Mouse (Mus musculus) hindbrain, embryonic 12.5 days (tissue): ENCODE measurements around the gene Gm5640. TPM values are rescaled to one million over a fixed set of nuclear protein-coding genes. Genes with fewer than 3 reads are reported as not detected.
"Not testable (repeated sequence)": the region's sequence is repeated elsewhere in the genome, so short reads cannot be mapped to it uniquely, and the experiment has no call there.

Experiments
- ATAC-seq: fragments of 200-750 bp; cut with Nextera tagmentation; 2 replicates; pipeline ENCODE4 v1.8.0; 2017; ENCODE audit warnings: moderate TSS enrichment; ENCODE audit not compliant: low FRiP score
- H3K27ac ChIP-seq: fragments of 300-500 bp; sonication (generic); 2 replicates; pipeline ENCODE4 v1.5.1; 2016; ENCODE audit warnings: mild to moderate bottlenecking
- H3K27me3 ChIP-seq: fragments of 300-500 bp; sonication (generic); 2 replicates; pipeline ENCODE4 v1.6.1; 2016; ENCODE audit warnings: mild to moderate bottlenecking
- H3K36me3 ChIP-seq: fragments of 300-500 bp; sonication (generic); 2 replicates; pipeline ENCODE4 v1.6.1; 2016; ENCODE audit warnings: mild to moderate bottlenecking
- H3K4me1 ChIP-seq: fragments of 300-500 bp; sonication (generic); 2 replicates; pipeline ENCODE4 v1.6.1; 2016
- H3K4me2 ChIP-seq: fragments of 300-500 bp; sonication (generic); replicated peaks from 2 replicates; pipeline ENCODE4 v1.6.1; 2016; ENCODE audit warnings: mild to moderate bottlenecking
- H3K4me3 ChIP-seq: fragments of 300-500 bp; sonication (generic); 2 replicates; pipeline ENCODE4 v1.5.1; 2016; ENCODE audit warnings: mild to moderate bottlenecking
- H3K9ac ChIP-seq: fragments of 300-500 bp; sonication (generic); 2 replicates; pipeline ENCODE4 v1.6.1; 2016; ENCODE audit warnings: mild to moderate bottlenecking, moderate library complexity
- H3K9me3 ChIP-seq: fragments of 300-500 bp; sonication (generic); replicated peaks from 2 replicates; pipeline ENCODE4 v1.6.1; 2016; ENCODE audit warnings: mild to moderate bottlenecking
- WGBS: fragments of 180-500 bp; shearing (Covaris S2); methylation state at CpG from one replicate; pipeline ENCODE4 v1.1.7; 2016; 5-methylcytosine and 5-hydroxymethylcytosine counted together
- polyA plus RNA-seq: library from polyadenylated mRNA; unstranded; fragments of >200 nt; fragmentation: Nextera tagmentation; extraction: Ambion mirVana; gene quantifications from 2 replicates; pipeline ENCODE4 v1.2.1, GENCODE M21; 2016

Gene Gm5640
- polyA plus RNA-seq = 0.15 TPM in 1 of 2 replicates, not detected in the other

DNA sequence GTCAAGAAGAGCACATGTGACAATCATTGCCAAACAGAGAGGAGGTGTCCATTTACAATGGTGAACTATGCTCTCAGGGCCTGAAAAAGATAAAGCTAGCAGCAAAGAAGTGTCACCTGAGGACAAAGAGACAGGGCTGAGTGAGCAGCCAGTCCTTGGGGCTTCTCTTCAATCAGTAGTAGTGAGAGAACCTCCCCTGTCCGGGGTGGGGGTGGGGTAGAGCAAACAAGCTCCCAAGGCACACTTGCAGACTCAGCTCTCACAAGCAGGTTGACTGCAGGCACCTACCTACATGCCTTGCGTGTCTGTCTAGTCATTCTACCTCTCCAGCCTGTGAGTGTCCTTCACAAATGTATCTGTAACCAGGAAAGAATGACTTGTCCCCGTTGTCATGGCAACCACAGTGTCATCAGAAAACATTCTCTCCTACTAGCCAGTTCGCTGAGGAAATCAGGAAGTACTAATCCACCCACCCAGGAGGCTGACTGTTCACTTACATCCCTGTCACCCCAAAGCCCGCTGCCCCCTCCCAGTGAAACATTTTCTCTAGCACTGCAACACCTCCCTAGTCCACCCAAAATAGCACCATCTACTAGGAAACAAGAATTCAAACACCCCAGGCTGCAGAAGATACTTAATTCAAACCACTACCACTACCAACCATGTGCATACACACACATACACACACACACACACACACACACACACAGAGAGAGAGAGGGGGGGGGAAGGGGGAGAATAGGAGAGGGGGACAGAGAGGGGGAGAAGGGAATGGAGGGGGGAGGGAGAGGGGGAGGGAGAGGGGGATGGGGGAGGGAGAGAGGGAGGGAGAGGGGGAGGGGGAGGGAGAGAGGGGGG is at the start of gene Gm5640:
TSS of gene Gm5640 (minus strand) at position 170 of the 858 bp plus-strand sequence.
- not testable (repeated sequence) for H3K27me3 ChIP-seq, H3K4me1 ChIP-seq, H3K9ac ChIP-seq, H3K9me3 ChIP-seq, H3K4me3 ChIP-seq, H3K4me2 ChIP-seq, ATAC-seq, H3K27ac ChIP-seq, H3K36me3 ChIP-seq
- 56% methylated on average over 2 of the region's 5 CpGs for WGBS

GRCm38 (mm10) chrX:74646393-74646792 is 958 bp upstream of the Gm5640 start:
- not testable (repeated sequence) for H3K9ac ChIP-seq, H3K4me1 ChIP-seq, ATAC-seq, H3K27me3 ChIP-seq, H3K27ac ChIP-seq, H3K4me2 ChIP-seq, H3K9me3 ChIP-seq, H3K4me3 ChIP-seq, H3K36me3 ChIP-seq
- WGBS = no CpG with 5 or more reads among the region's 1 CpGs

DNA sequence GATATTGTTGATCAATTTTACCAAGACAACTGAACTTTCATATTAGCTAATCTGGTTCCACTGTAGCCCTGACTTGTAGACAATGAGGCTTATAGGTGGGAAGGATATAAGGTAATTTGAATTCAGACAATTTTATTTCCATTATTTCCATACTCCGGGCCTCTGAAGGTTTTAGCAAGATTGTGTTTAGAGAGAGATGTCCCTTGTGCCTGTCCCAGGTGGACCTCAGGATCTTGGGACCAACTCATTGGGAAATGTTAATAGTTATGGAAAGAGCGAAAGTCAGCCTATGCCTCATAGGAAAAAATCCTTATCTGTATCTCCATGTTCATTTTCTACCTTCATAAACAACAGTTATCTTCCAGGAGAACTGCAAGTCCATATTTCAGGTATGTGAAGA is 53.1 kb downstream of the Gm5640 start, which contains the start of gene Olfr1325:
TSS of gene Olfr1325 (plus strand) at position 301 of the 400 bp plus-strand sequence.
- Histone ChIP-seq H3K4me1 (no peaks in the 10 kb centered on the region), H3K9me3 (no peaks in the 10 kb centered on the region), H3K27me3 (no peaks in the 10 kb centered on the region), H3K36me3 (no peaks in the 10 kb centered on the region), H3K4me2 (no peak within 1 kb of the TSS), H3K27ac (no peak within 1 kb of the TSS), H3K9ac (no peak within 1 kb of the TSS), H3K4me3 (no peak within 1 kb of the TSS)
- ATAC-seq = no peak
- 80% methylated on average over 2 of the region's 2 CpGs for WGBS

Other genes starting within 250 kb of the Gm5640 start
- 48.8 and 52.9 TPM in 2 replicates for gene G6pdx, start 216.4 kb downstream of the Gm5640 start, polyA plus RNA-seq
- gene Gm6880, start 164.2 kb downstream of the Gm5640 start, polyA plus RNA-seq = not detected in 2 replicates
- gene Olfr1326-ps1, start 70.7 kb downstream of the Gm5640 start, polyA plus RNA-seq = not detected in 2 replicates
- not detected in 2 replicates for gene Olfr1325, start 53.0 kb downstream of the Gm5640 start, polyA plus RNA-seq
- gene Gm6890, start 95.3 kb upstream of the Gm5640 start, polyA plus RNA-seq = not detected in 2 replicates
- gene Gm5936, start 191.6 kb upstream of the Gm5640 start, polyA plus RNA-seq = not detected in 2 replicates